Comparison of ENCODE assay signal across 13 mouse cellular contexts in the genomic region with DNA sequence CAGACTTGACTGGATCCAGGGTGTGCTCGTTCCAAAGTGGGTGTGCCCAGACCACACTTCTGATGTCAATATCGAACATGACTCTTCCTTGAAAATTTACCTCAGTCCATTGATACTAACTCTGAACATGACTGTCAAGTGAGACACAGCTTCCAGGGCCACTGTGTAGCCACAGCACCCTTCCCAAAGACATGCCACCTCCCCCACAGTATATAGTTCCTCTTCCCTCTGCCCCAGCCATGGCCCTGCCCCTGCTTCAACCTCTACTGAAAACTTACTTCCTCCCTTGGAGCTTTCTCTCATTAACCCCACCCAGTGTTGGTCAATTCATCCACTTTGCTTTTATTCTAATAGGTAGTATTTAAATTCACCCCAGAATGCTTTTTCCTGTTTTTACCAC. TPM values are rescaled to one million over a fixed set of nuclear protein-coding genes. Genes with fewer than 3 reads are reported as not detected.
A peak's percentile ranks its signal among the peaks of the same experiment; 100 is the strongest.
DNase-seq lines count a peak whose midpoint lies in the region; ATAC-seq and TF ChIP-seq lines count a peak whose summit lies in the region.
"Had no signal": no experiment of that assay in that cellular context is flagged by ENCODE, and none has a peak within 500 bp of the region (broad histone marks: within the 10 kb centered on the region; RNA-seq: fewer than 3 reads in every experiment).

No protein-coding gene starts in this region.

- DNase-seq in kidney, postnatal 0 days (ENCODE audit: low spot score): no peak
- no peak for DNase-seq in kidney, adult 8-10 months
- DNase-seq in liver, embryonic 13.5 days: no peak
- DNase-seq in cerebellum, postnatal 25 days: no peak
- no peak for DNase-seq in Muller cell, postnatal 12 days (ENCODE audit: inconsistent ontology term)
- no peak for DNase-seq in hindbrain, embryonic 10.5 days (ENCODE audit: low spot score)
- DNase-seq: cerebellum, adult 18-20 months had no signal

- no peak for TF ChIP-seq POLR2A in bone marrow, adult 2 months (IDR thresholded peaks at IDR 0.05; ENCODE audit: borderline replicate concordance, control insufficient read depth, low read depth, low read length)
- TF ChIP-seq POLR2A in small intestine, adult 2 months (IDR thresholded peaks at IDR 0.05; ENCODE audit: low read depth, low read length): no peak

- H3K36me3 ChIP-seq in kidney, postnatal 0 days (ENCODE audit: insufficient read depth, low read length): no peaks in the 10 kb centered on the region
- H3K36me3 ChIP-seq in liver, embryonic 13.5 days: no peaks in the 10 kb centered on the region
- no peaks in the 10 kb centered on the region for H3K36me3 ChIP-seq in small intestine, adult 2 months (ENCODE audit: control insufficient read depth, insufficient read depth, low read length)
- no peaks in the 10 kb centered on the region for H3K36me3 ChIP-seq in hindbrain, embryonic 10.5 days
- H3K36me3 ChIP-seq: limb, embryonic 15.5 days; neural tube, embryonic 12.5 days; stomach, embryonic 15.5 days had no signal

- no peak for ATAC-seq in kidney, postnatal 0 days (replicated peaks; ENCODE audit: low FRiP score, low read depth)
- ATAC-seq in liver, embryonic 13.5 days (ENCODE audit: low read depth): peak; percentile 50; the same call in 1 of the 2 replicates
- ATAC-seq: inflammation-experienced regulatory T-cells, adult 6 months had no signal

- H3K9me3 ChIP-seq in kidney, postnatal 0 days (replicated peaks; ENCODE audit: low read length): no peaks in the 10 kb centered on the region
- H3K9me3 ChIP-seq in liver, embryonic 13.5 days (replicated peaks): no peaks in the 10 kb centered on the region
- no peaks in the 10 kb centered on the region for H3K9me3 ChIP-seq in hindbrain, embryonic 10.5 days
- H3K9me3 ChIP-seq: limb, embryonic 15.5 days; neural tube, embryonic 12.5 days; stomach, embryonic 15.5 days had no signal

- H3K27ac ChIP-seq in kidney, postnatal 0 days: 0 out of 2 replicates have a peak overlapping the region, but pooled peaks have one; percentile 58
- H3K27ac ChIP-seq in bone marrow, adult 2 months (ENCODE audit: control insufficient read depth, insufficient read depth, low read depth, low read length, poor library complexity): peak overlapping the region; percentile 78; the same call in 1 of the 2 replicates
- H3K27ac ChIP-seq in liver, embryonic 13.5 days: 0 out of 2 replicates have a peak overlapping the region, but pooled peaks have one; percentile 20
- H3K27ac ChIP-seq in small intestine, adult 2 months (ENCODE audit: insufficient read depth, low read depth, low read length): peak overlapping the region; percentile 82; the same call in 1 of the 2 replicates
- no peak overlapping the region for H3K27ac ChIP-seq in hindbrain, embryonic 10.5 days
- H3K27ac ChIP-seq: limb, embryonic 15.5 days; neural tube, embryonic 12.5 days; stomach, embryonic 15.5 days had no signal

- no peak for TF ChIP-seq CTCF in kidney, postnatal 0 days (IDR thresholded peaks at IDR 0.05; ENCODE audit: low read depth)
- TF ChIP-seq CTCF in bone marrow, adult 2 months (IDR thresholded peaks at IDR 0.05; ENCODE audit: control insufficient read depth, insufficient read depth, low read length): no peak
- TF ChIP-seq CTCF in small intestine, adult 2 months (IDR thresholded peaks at IDR 0.05; ENCODE audit: extremely low read depth, insufficient read length, insufficient replicate concordance, low read depth, low read length): no peak

- no peak overlapping the region for H3K4me3 ChIP-seq in kidney, postnatal 0 days (replicated peaks; ENCODE audit: low read depth, low read length)
- no peak overlapping the region for H3K4me3 ChIP-seq in bone marrow, adult 2 months (replicated peaks; ENCODE audit: control insufficient read depth, low read depth, low read length)
- no peak overlapping the region for H3K4me3 ChIP-seq in liver, embryonic 13.5 days (replicated peaks)
- no peak overlapping the region for H3K4me3 ChIP-seq in small intestine, adult 2 months (ENCODE audit: low read depth, low read length)
- no peak overlapping the region for H3K4me3 ChIP-seq in hindbrain, embryonic 10.5 days
- H3K4me3 ChIP-seq: limb, embryonic 15.5 days; neural tube, embryonic 12.5 days; stomach, embryonic 15.5 days had no signal

- H3K9ac ChIP-seq in kidney, postnatal 0 days (ENCODE audit: low read depth, low read length): no peak overlapping the region
- no peak overlapping the region for H3K9ac ChIP-seq in liver, embryonic 13.5 days
- H3K9ac ChIP-seq: limb, embryonic 15.5 days; neural tube, embryonic 12.5 days; stomach, embryonic 15.5 days had no signal

- 62% methylated on average over 2 of the region's 2 CpGs for WGBS in kidney, postnatal 0 days
- 1% methylated on average over 2 of the region's 2 CpGs for WGBS in bone marrow, adult 2 months
- WGBS in liver, embryonic 13.5 days (ENCODE audit: insufficient replicate concordance): 16% methylated on average over 2 of the region's 2 CpGs
- WGBS in small intestine, adult 2 months: 56% methylated on average over 2 of the region's 2 CpGs
- 90% methylated on average over 2 of the region's 2 CpGs for WGBS in hindbrain, embryonic 10.5 days

- no peak overlapping the region for H3K4me2 ChIP-seq in kidney, postnatal 0 days (ENCODE audit: low read length)
- no peak overlapping the region for H3K4me2 ChIP-seq in liver, embryonic 13.5 days
- H3K4me2 ChIP-seq: limb, embryonic 15.5 days; neural tube, embryonic 12.5 days; stomach, embryonic 15.5 days had no signal

- no peaks in the 10 kb centered on the region for H3K27me3 ChIP-seq in kidney, postnatal 0 days (ENCODE audit: insufficient read depth, low read length)
- peaks cover 20% of the 10 kb centered on the region for H3K27me3 ChIP-seq in liver, embryonic 13.5 days
- no peaks in the 10 kb centered on the region for H3K27me3 ChIP-seq in small intestine, adult 2 months (ENCODE audit: control insufficient read depth, insufficient read depth, low read length)
- 0 out of 2 replicates have a peak, but pooled peaks cover 2% of the 10 kb centered on the region for H3K27me3 ChIP-seq in hindbrain, embryonic 10.5 days (ENCODE audit: insufficient read depth, poor library complexity, severe bottlenecking)
- H3K27me3 ChIP-seq: limb, embryonic 15.5 days; neural tube, embryonic 12.5 days; stomach, embryonic 15.5 days had no signal

- H3K4me1 ChIP-seq in kidney, postnatal 0 days (replicated peaks; ENCODE audit: insufficient read depth, low read length): peaks cover 21% of the 10 kb centered on the region; the same call in 1 of the 2 replicates
- H3K4me1 ChIP-seq in bone marrow, adult 2 months (ENCODE audit: control insufficient read depth, insufficient read depth, low read length): peaks cover 25% of the 10 kb centered on the region
- H3K4me1 ChIP-seq in liver, embryonic 13.5 days (replicated peaks): peaks cover 74% of the 10 kb centered on the region
- H3K4me1 ChIP-seq in small intestine, adult 2 months (ENCODE audit: control insufficient read depth, insufficient read depth, insufficient read length, low read length): peaks cover 19% of the 10 kb centered on the region; the same call in 1 of the 2 replicates
- H3K4me1 ChIP-seq in hindbrain, embryonic 10.5 days (replicated peaks): peaks cover 26% of the 10 kb centered on the region
- H3K4me1 ChIP-seq: neural tube, embryonic 12.5 days had no signal

RNA-seq across cellular contexts. Expression of a gene that starts 34.0 kb away (rescaled TPM):
- 21.6 and 23.6 TPM in 2 replicates for polyA plus RNA-seq in kidney, postnatal 0 days (2015; fragmentation: Nextera tagmentation; extraction: Ambion mirVana)
- 17.4 and 33.9 TPM in 2 replicates for polyA plus RNA-seq in bone marrow, adult 2 months (2011; ENCODE audit: insufficient read depth, insufficient read length, low replicate concordance, missing spikeins)
- polyA plus RNA-seq in liver, embryonic 13.5 days (2015; fragmentation: Nextera tagmentation; extraction: Ambion mirVana): 9.1 and 13.2 TPM in 2 replicates
- 1.8 and 3.1 TPM in 2 replicates for polyA plus RNA-seq in small intestine, adult 2 months (2012; rRNA removed)
- polyA plus RNA-seq in hindbrain, embryonic 10.5 days (2016; fragmentation: Nextera tagmentation; extraction: Ambion mirVana): 23.1 and 26.2 TPM in 2 replicates
